Comparison of ENCODE assay signal across 13 mouse cellular contexts in the genomic region with DNA sequence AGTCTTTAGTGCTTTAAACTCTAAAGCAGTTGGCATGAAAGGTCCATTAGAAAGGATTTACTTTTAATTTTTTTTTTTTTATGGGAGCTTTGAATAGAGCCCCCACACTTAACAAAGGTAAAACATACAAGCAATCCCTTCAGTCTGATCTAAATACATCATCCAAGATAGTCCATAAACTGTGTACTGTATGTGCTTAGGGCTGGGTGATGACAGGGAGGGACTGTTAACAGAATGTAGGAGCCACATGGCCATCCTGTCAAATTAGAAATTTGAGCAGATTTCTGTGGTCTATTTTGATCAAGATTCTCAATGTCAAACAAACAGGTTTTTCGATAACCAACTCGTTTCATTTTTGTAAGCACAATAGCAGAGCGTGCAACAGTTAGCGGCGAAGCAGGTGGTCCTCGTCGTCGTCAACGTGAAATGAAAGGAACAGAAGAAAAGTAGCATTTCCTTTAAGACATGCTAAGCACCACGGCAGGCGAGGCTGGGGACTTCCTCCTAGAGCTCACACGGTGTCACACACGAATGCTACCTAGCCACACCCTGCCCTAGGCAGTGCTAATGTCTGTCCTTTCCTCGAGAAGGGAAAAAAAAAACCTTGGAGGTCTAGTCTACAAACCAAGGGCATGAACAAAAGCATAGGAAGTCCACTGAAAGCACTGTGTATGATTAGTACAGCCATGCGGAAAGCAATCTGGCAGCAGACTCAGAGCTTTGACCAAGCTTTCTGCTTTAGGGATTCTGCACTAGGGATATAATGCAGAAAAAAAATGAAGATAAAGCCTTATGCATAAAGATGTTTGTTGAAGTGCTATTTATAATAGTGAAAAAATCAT.
A peak's percentile ranks its signal among the peaks of the same experiment; 100 is the strongest.
DNase-seq lines count a peak whose midpoint lies in the region; ATAC-seq lines count a peak whose summit lies in the region.
"Had no signal": no experiment of that assay in that cellular context is flagged by ENCODE, and none has a peak within 500 bp of the region (broad histone marks: within the 10 kb centered on the region; RNA-seq: fewer than 3 reads in every experiment).

No protein-coding gene starts in this region.

- H3K4me3 ChIP-seq in midbrain, embryonic 16.5 days (ENCODE audit: low read depth, low read length): no peak overlapping the region
- no peak overlapping the region for H3K4me3 ChIP-seq in midbrain, embryonic 15.5 days
- H3K4me3 ChIP-seq: gastrocnemius, adult 2 months had no signal

- peak; percentile 27 to 45 for DNase-seq in cerebellum, postnatal 10 days
- DNase-seq in cerebellum, adult 18-20 months: no peak
- peak; percentile 58 for DNase-seq in retina, embryonic 14.5 days (ENCODE audit: low spot score)
- peak; percentile 33 to 43 for DNase-seq in thymus, postnatal 36 days
- no peak for DNase-seq in frontal cortex, postnatal 14 days (ENCODE audit: low spot score in 2 of 2)
- DNase-seq in adrenal gland, adult (ENCODE audit: inconsistent age in 2 of 2, low spot score in 1 of 2): no peak
- DNase-seq: gastrocnemius, adult 2 months; heart, postnatal 14 days; lung, adult 18-20 months; right cerebral cortex, postnatal 25 days had no signal

- no peak for ATAC-seq in midbrain, embryonic 16.5 days
- no peak for ATAC-seq in midbrain, embryonic 15.5 days (replicated peaks)

- no peak overlapping the region for H3K4me2 ChIP-seq in midbrain, embryonic 16.5 days (ENCODE audit: low read length)
- H3K4me2 ChIP-seq in midbrain, embryonic 15.5 days: no peak overlapping the region

- H3K27ac ChIP-seq in midbrain, embryonic 16.5 days (ENCODE audit: low read length): no peak overlapping the region
- H3K27ac ChIP-seq in midbrain, embryonic 15.5 days: no peak overlapping the region
- H3K27ac ChIP-seq: gastrocnemius, adult 2 months; kidney, postnatal 0 days had no signal

- no peaks in the 10 kb centered on the region for H3K27me3 ChIP-seq in midbrain, embryonic 16.5 days (ENCODE audit: control insufficient read depth, insufficient read depth, low read depth, low read length)
- H3K27me3 ChIP-seq in midbrain, embryonic 15.5 days (replicated peaks): no peaks in the 10 kb centered on the region

- H3K36me3 ChIP-seq in midbrain, embryonic 16.5 days (ENCODE audit: control insufficient read depth, insufficient read depth, low read length): no peaks in the 10 kb centered on the region
- H3K36me3 ChIP-seq in midbrain, embryonic 15.5 days (replicated peaks): no peaks in the 10 kb centered on the region

- peaks cover 9% of the 10 kb centered on the region for H3K4me1 ChIP-seq in midbrain, embryonic 16.5 days (ENCODE audit: control insufficient read depth, insufficient read depth, low read length)
- H3K4me1 ChIP-seq in midbrain, embryonic 15.5 days: peaks cover 8% of the 10 kb centered on the region; the same call in 1 of the 2 replicates

- no peaks in the 10 kb centered on the region for H3K9me3 ChIP-seq in midbrain, embryonic 16.5 days (replicated peaks; ENCODE audit: control insufficient read depth, low read length, poor library complexity, severe bottlenecking)
- H3K9me3 ChIP-seq in midbrain, embryonic 15.5 days: no peaks in the 10 kb centered on the region

- H3K9ac ChIP-seq in midbrain, embryonic 16.5 days (ENCODE audit: low read depth, low read length): 0 out of 2 replicates have a peak overlapping the region, but pooled peaks have one; percentile 6
- H3K9ac ChIP-seq in midbrain, embryonic 15.5 days: no peak overlapping the region

- WGBS in midbrain, embryonic 16.5 days: 56% methylated on average over 15 of the region's 15 CpGs
- 62% methylated on average over 15 of the region's 15 CpGs for WGBS in midbrain, embryonic 15.5 days

Comparison
In these comparisons a context has a peak if more than half of its experiments do, and no peak if none do; other contexts are left out.
1. DNase-seq: peak in cerebellum, postnatal 10 days (2 of 2), retina, embryonic 14.5 days (single experiment) and thymus, postnatal 36 days (2 of 2); none in cerebellum, adult 18-20 months (0 of 2), frontal cortex, postnatal 14 days (0 of 2) and adrenal gland, adult (0 of 2).